Mouse (Mus musculus) brain, embryonic 14.5 days (tissue): ENCODE data around the gene Plcb1. TPM values are rescaled to one million over a fixed set of nuclear protein-coding genes. Genes with fewer than 3 reads are reported as not detected.
A peak's percentile ranks its signal among the peaks of the same experiment; 100 is the strongest.

Experiments
- DNase-seq: peaks from one replicate; pipeline ENCODE4 v3.0.0-alpha.2; 2011; ENCODE audit warnings: low read depth
- CTCF ChIP-seq: fragments of 200-500 bp; IDR thresholded peaks from 2 replicates; pipeline ENCODE4 v1.5.1; 2012; ENCODE audit warnings: inconsistent platforms, mild to moderate bottlenecking, moderate library complexity, borderline replicate concordance; ENCODE audit not compliant: insufficient read depth, insufficient read length; ENCODE audit errors: extremely low read depth
- POLR2A ChIP-seq: fragments of 200-500 bp; IDR thresholded peaks from 2 replicates; pipeline ENCODE4 v1.6.1; 2012; ENCODE audit warnings: mild to moderate bottlenecking, inconsistent platforms, borderline replicate concordance; ENCODE audit not compliant: poor library complexity, insufficient read depth, insufficient read length, severe bottlenecking; ENCODE audit errors: extremely low read depth
- polyA plus RNA-seq: library from polyadenylated mRNA; depleted of rRNA; stranded (reverse); fragments of >200 nt; gene quantifications from 2 replicates; pipeline ENCODE4 v1.2.3, GENCODE M21; 2012

Gene Plcb1
- polyA plus RNA-seq, 1 experiment: 15.2 TPM

- DNase-seq: peak; percentile 56
- TF ChIP-seq POLR2A (no peak), CTCF (no peak)
Measured at GRCm38 (mm10) chr2:135409418-135410097, 623.7 kb downstream of the Plcb1 start.

- no peak for DNase-seq
- TF ChIP-seq POLR2A (no peak), CTCF (no peak)
Measured at GRCm38 (mm10) chr2:135411675-135412074, 625.8 kb downstream of the Plcb1 start.

GRCm38 (mm10) chr2:135415137-135415536 is 629.3 kb downstream of the Plcb1 start:
- DNase-seq: no peak
- TF ChIP-seq CTCF (no peak), POLR2A (no peak)

GRCm38 (mm10) chr2:135419301-135419700 is 633.4 kb downstream of the Plcb1 start:
- DNase-seq: no peak
- no peak for TF ChIP-seq POLR2A
- TF ChIP-seq CTCF: no peak

GRCm38 (mm10) chr2:135434947-135435515 is 649.2 kb downstream of the Plcb1 start:
- peak; percentile 64 for DNase-seq
- TF ChIP-seq CTCF (no peak), POLR2A (no peak)

GRCm38 (mm10) chr2:135439034-135439433 is 653.2 kb downstream of the Plcb1 start:
- no peak for TF ChIP-seq POLR2A
- no peak for TF ChIP-seq CTCF
- DNase-seq: no peak

GRCm38 (mm10) chr2:135439546-135440517 is 654.0 kb downstream of the Plcb1 start:
- peak; percentile 85 for DNase-seq

GRCm38 (mm10) chr2:135453581-135453980 is 667.7 kb downstream of the Plcb1 start:
- TF ChIP-seq CTCF: no peak
- TF ChIP-seq POLR2A: no peak
- DNase-seq: no peak

More at GRCm38 (mm10) chr2:135439546-135440517, 654.0 kb downstream of the Plcb1 start:
- no peak for TF ChIP-seq POLR2A
- TF ChIP-seq CTCF: peak; percentile 40; the same call in 1 of the 2 replicates

GRCm38 (mm10) chr2:135454015-135454414 is 668.1 kb downstream of the Plcb1 start:
- DNase-seq: no peak
- TF ChIP-seq CTCF (no peak), POLR2A (no peak)

- TF ChIP-seq CTCF (no peak), POLR2A (no peak)
- DNase-seq: no peak
Measured at GRCm38 (mm10) chr2:135454455-135454854, 668.6 kb downstream of the Plcb1 start.

GRCm38 (mm10) chr2:135467895-135468294 is 682.0 kb downstream of the Plcb1 start:
- TF ChIP-seq POLR2A: no peak
- TF ChIP-seq CTCF: no peak
- peak; percentile 32 for DNase-seq
